Mouse (Mus musculus): Measurements from ENCODE around the gene Rab11fip3.
"Not testable (repeated sequence)": the region's sequence is repeated elsewhere in the genome, so short reads cannot be mapped to it uniquely, and the experiment has no call there.

DNA sequence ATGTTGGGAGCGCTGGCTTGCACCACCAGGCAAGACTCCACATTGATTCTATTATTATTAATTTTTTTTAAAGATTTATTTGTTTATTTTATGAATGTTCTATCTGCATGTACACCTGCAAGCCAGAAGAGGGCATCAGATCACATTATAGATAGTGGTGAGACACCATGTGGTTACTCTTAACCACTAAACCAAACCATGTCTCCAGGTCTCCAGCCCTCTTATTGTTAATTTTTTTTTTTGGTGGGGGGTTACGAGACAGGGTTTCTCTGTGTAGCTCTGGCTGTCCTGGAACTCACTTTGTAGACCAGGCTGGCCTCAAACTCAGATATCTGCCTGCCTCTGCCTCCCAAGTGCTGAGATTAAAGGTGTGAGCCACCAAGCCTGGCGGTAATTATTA is 30.0 kb upstream of the Rab11fip3 start:
- TF ChIP-seq GATA1 (IDR thresholded peaks at IDR 0.05; ENCODE audit: borderline replicate concordance, low read length); FLI1 (IDR thresholded peaks at IDR 0.05; ENCODE audit: low read length): not testable (repeated sequence)
